Mouse (Mus musculus): ENCODE data around the gene Pla2g3. TPM values are rescaled to one million over a fixed set of nuclear protein-coding genes. Genes with fewer than 3 reads are reported as not detected.

The Pla2g3 gene
- polyA plus RNA-seq, 1 experiment from 2014 or later, result 0.38 TPM

GRCm38 (mm10) chr11:3483980-3484642 lies 4.0 kb upstream of the Pla2g3 start:
- Histone ChIP-seq H3K9ac (ENCODE audit: low read length) (no peak overlapping the region), H3K4me3 (ENCODE audit: low read length) (no peak overlapping the region), H3K4me1 (replicated peaks; ENCODE audit: control insufficient read depth, insufficient read depth, low read length) (no peaks in the 10 kb centered on the region), H3K27me3 (ENCODE audit: control insufficient read depth, insufficient read depth, low read depth, low read length) (no peaks in the 10 kb centered on the region), H3K9me3 (ENCODE audit: control insufficient read depth, low read length) (no peaks in the 10 kb centered on the region), H3K27ac (ENCODE audit: low read length) (no peak overlapping the region), H3K36me3 (ENCODE audit: control insufficient read depth, insufficient read depth, low read length) (no peaks in the 10 kb centered on the region), H3K4me2 (ENCODE audit: low read depth, low read length) (no peak overlapping the region)
- ATAC-seq (ENCODE audit: low read depth), result peak; percentile 55; the same call in 1 of the 2 replicates
- WGBS, result 48% methylated on average over 11 of the region's 11 CpGs

GRCm38 (mm10) chr11:3486349-3486748 lies 1.7 kb upstream of the Pla2g3 start:
- Histone ChIP-seq H3K4me2 (ENCODE audit: low read depth, low read length) (no peak overlapping the region), H3K4me1 (replicated peaks; ENCODE audit: control insufficient read depth, insufficient read depth, low read length) (no peaks in the 10 kb centered on the region), H3K27me3 (ENCODE audit: control insufficient read depth, insufficient read depth, low read depth, low read length) (no peaks in the 10 kb centered on the region), H3K9me3 (ENCODE audit: control insufficient read depth, low read length) (no peaks in the 10 kb centered on the region), H3K27ac (ENCODE audit: low read length) (no peak overlapping the region), H3K36me3 (ENCODE audit: control insufficient read depth, insufficient read depth, low read length) (no peaks in the 10 kb centered on the region), H3K9ac (ENCODE audit: low read length) (no peak overlapping the region), H3K4me3 (ENCODE audit: low read length) (no peak overlapping the region)
- ATAC-seq (ENCODE audit: low read depth), result no peak
- 53% methylated on average over 7 of the region's 7 CpGs for WGBS

DNA sequence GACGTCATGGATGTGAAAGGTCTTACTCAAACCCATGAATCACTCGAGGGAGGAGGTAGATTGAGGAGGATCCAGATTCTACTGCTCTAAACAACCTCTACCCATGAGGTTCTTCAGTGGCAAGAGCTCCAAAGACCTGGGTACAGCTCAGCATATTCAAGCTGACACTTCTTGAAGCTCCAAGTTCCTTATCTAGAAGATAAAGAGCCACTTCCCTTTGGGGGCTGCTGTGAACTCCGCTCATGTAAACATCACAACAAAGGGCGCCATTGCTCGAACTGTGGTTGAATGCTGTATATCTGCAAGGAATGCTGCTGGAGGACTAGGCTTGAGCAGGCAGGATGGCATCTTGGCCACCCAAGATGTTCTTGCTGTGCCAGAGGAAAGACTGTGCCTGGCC lies 952 bp downstream of the Pla2g3 start:
- Histone ChIP-seq H3K4me3 (ENCODE audit: low read length) (no peak overlapping the region), H3K4me1 (replicated peaks; ENCODE audit: control insufficient read depth, insufficient read depth, low read length) (no peaks in the 10 kb centered on the region), H3K9me3 (ENCODE audit: control insufficient read depth, low read length) (no peaks in the 10 kb centered on the region), H3K27me3 (ENCODE audit: control insufficient read depth, insufficient read depth, low read depth, low read length) (no peaks in the 10 kb centered on the region), H3K27ac (ENCODE audit: low read length) (no peak overlapping the region), H3K9ac (ENCODE audit: low read length) (no peak overlapping the region), H3K36me3 (ENCODE audit: control insufficient read depth, insufficient read depth, low read length) (no peaks in the 10 kb centered on the region), H3K4me2 (ENCODE audit: low read depth, low read length) (no peak overlapping the region)
- no peak for ATAC-seq (ENCODE audit: low read depth)
- WGBS, result 45% methylated on average over 5 of the region's 5 CpGs

DNA sequence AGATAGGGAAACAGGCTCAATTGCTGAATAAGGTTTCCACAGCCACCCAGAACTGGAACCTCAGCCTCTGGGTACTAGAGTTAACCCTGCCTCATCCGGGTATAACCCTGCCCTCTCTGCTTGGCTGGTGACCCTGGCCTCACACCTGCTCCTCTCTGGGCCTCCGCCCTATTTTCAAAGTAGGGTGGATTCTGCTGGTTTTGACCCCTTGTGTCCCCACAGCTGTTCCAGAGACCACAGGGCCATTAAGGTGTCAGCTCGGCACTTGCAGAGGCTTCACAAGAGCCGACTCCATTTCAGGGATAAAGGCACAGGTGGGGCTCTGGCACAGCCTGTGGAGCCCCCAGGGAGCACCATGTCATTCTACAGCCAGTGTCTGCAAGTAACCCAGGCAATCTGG lies 4.7 kb downstream of the Pla2g3 start:
- H3K9ac ChIP-seq (ENCODE audit: low read length), result no peak overlapping the region
- WGBS, result 66% methylated on average over 4 of the region's 4 CpGs
- H3K27me3 ChIP-seq (ENCODE audit: control insufficient read depth, insufficient read depth, low read depth, low read length), result no peaks in the 10 kb centered on the region
- H3K4me2 ChIP-seq (ENCODE audit: low read depth, low read length), result no peak overlapping the region
- no peak for ATAC-seq (ENCODE audit: low read depth)
- no peaks in the 10 kb centered on the region for H3K9me3 ChIP-seq (ENCODE audit: control insufficient read depth, low read length)
- H3K4me3 ChIP-seq (ENCODE audit: low read length), result no peak overlapping the region
- no peaks in the 10 kb centered on the region for H3K4me1 ChIP-seq (replicated peaks; ENCODE audit: control insufficient read depth, insufficient read depth, low read length)
- no peaks in the 10 kb centered on the region for H3K36me3 ChIP-seq (ENCODE audit: control insufficient read depth, insufficient read depth, low read length)
- H3K27ac ChIP-seq (ENCODE audit: low read length), result no peak overlapping the region

DNA sequence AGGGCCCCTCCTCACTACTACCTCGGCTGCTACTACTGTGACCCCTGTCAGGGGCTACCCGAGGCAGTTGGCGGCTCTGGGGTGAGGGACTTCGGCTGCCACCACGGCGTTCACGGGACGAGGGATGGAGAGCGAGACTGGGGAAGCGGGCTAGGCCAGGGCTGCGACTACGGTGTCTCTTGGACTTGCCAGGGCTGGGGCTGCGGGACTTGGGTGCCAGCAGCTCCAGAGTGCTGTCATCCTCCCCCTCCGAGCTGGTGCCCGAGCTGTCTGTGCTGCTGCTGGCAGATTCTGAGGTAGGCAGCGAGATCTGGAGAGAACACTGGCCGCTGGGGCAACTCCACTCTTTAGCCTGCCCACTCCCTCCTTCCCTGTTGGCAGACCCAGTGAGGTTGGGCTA lies 6.8 kb downstream of the Pla2g3 start:
- Histone ChIP-seq H3K9me3 (ENCODE audit: control insufficient read depth, low read length) (no peaks in the 10 kb centered on the region), H3K4me1 (replicated peaks; ENCODE audit: control insufficient read depth, insufficient read depth, low read length) (no peaks in the 10 kb centered on the region), H3K36me3 (ENCODE audit: control insufficient read depth, insufficient read depth, low read length) (no peaks in the 10 kb centered on the region), H3K27ac (ENCODE audit: low read length) (no peak overlapping the region), H3K9ac (ENCODE audit: low read length) (no peak overlapping the region), H3K27me3 (ENCODE audit: control insufficient read depth, insufficient read depth, low read depth, low read length) (no peaks in the 10 kb centered on the region), H3K4me3 (ENCODE audit: low read length) (no peak overlapping the region), H3K4me2 (ENCODE audit: low read depth, low read length) (no peak overlapping the region)
- no peak for ATAC-seq (ENCODE audit: low read depth)
- WGBS, result 79% methylated on average over 17 of the region's 17 CpGs

- no peak for ATAC-seq (ENCODE audit: low read depth)
- H3K4me2 ChIP-seq (ENCODE audit: low read depth, low read length), result no peak overlapping the region
- no peaks in the 10 kb centered on the region for H3K9me3 ChIP-seq (ENCODE audit: control insufficient read depth, low read length)
- 87% methylated on average over 14 of the region's 14 CpGs for WGBS
- no peaks in the 10 kb centered on the region for H3K4me1 ChIP-seq (replicated peaks; ENCODE audit: control insufficient read depth, insufficient read depth, low read length)
- H3K4me3 ChIP-seq (ENCODE audit: low read length), result no peak overlapping the region
- no peak overlapping the region for H3K27ac ChIP-seq (ENCODE audit: low read length)
- no peaks in the 10 kb centered on the region for H3K27me3 ChIP-seq (ENCODE audit: control insufficient read depth, insufficient read depth, low read depth, low read length)
- no peaks in the 10 kb centered on the region for H3K36me3 ChIP-seq (ENCODE audit: control insufficient read depth, insufficient read depth, low read length)
- no peak overlapping the region for H3K9ac ChIP-seq (ENCODE audit: low read length)
These were observed 7.4 kb downstream of the Pla2g3 start for GRCm38 (mm10) chr11:3495496-3495895.

DNA sequence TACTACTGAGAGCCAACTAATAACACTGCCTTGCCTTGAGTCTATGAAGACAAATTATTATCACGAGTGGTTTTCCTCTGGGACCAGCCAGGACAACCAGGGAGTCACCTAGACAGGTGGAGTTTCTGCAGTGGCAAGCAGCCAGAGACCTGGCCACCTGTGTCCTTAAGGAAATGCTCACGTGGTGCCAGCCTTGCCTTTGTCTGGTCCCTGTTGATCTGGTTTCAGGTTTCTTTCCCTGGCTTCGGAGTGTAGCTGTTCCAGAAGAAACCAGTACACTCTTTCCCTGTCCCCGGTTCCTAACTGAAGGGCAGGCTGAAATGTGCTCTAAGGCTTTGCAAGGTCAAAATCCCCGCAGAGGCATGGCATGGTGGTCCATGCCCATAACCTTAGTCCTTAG lies 8.7 kb downstream of the Pla2g3 start:
- Histone ChIP-seq H3K4me3 (ENCODE audit: low read length) (no peak overlapping the region), H3K4me1 (replicated peaks; ENCODE audit: control insufficient read depth, insufficient read depth, low read length) (no peaks in the 10 kb centered on the region), H3K27ac (ENCODE audit: low read length) (peak overlapping the region; percentile 17), H3K9me3 (ENCODE audit: control insufficient read depth, low read length) (no peaks in the 10 kb centered on the region), H3K9ac (ENCODE audit: low read length) (no peak overlapping the region), H3K27me3 (ENCODE audit: control insufficient read depth, insufficient read depth, low read depth, low read length) (no peaks in the 10 kb centered on the region), H3K36me3 (ENCODE audit: control insufficient read depth, insufficient read depth, low read length) (no peaks in the 10 kb centered on the region), H3K4me2 (ENCODE audit: low read depth, low read length) (no peak overlapping the region)
- peak; percentile 35; the same call in 1 of the 2 replicates for ATAC-seq (ENCODE audit: low read depth)
- WGBS, result 41% methylated on average over 5 of the region's 5 CpGs

GRCm38 (mm10) chr11:3497296-3497695 lies 9.2 kb downstream of the Pla2g3 start:
- no peak overlapping the region for H3K4me3 ChIP-seq (ENCODE audit: low read length)
- no peaks in the 10 kb centered on the region for H3K4me1 ChIP-seq (replicated peaks; ENCODE audit: control insufficient read depth, insufficient read depth, low read length)
- no peak overlapping the region for H3K9ac ChIP-seq (ENCODE audit: low read length)
- no peak overlapping the region for H3K4me2 ChIP-seq (ENCODE audit: low read depth, low read length)
- peak overlapping the region; percentile 17; the same call in 1 of the 2 replicates for H3K27ac ChIP-seq (ENCODE audit: low read length)
- ATAC-seq (ENCODE audit: low read depth), result no peak
- 69% methylated on average over 1 of the region's 1 CpGs for WGBS
- no peaks in the 10 kb centered on the region for H3K9me3 ChIP-seq (ENCODE audit: control insufficient read depth, low read length)
- H3K36me3 ChIP-seq (ENCODE audit: control insufficient read depth, insufficient read depth, low read length), result no peaks in the 10 kb centered on the region
- no peaks in the 10 kb centered on the region for H3K27me3 ChIP-seq (ENCODE audit: control insufficient read depth, insufficient read depth, low read depth, low read length)

- no peaks in the 10 kb centered on the region for H3K9me3 ChIP-seq (ENCODE audit: control insufficient read depth, low read length)
- H3K4me1 ChIP-seq (replicated peaks; ENCODE audit: control insufficient read depth, insufficient read depth, low read length), result no peaks in the 10 kb centered on the region
- no peak overlapping the region for H3K27ac ChIP-seq (ENCODE audit: low read length)
- WGBS, result 68% methylated on average over 17 of the region's 17 CpGs
- H3K4me3 ChIP-seq (ENCODE audit: low read length), result no peak overlapping the region
- no peak for ATAC-seq (ENCODE audit: low read depth)
- no peak overlapping the region for H3K9ac ChIP-seq (ENCODE audit: low read length)
- no peaks in the 10 kb centered on the region for H3K36me3 ChIP-seq (ENCODE audit: control insufficient read depth, insufficient read depth, low read length)
- no peaks in the 10 kb centered on the region for H3K27me3 ChIP-seq (ENCODE audit: control insufficient read depth, insufficient read depth, low read depth, low read length)
- H3K4me2 ChIP-seq (ENCODE audit: low read depth, low read length), result no peak overlapping the region
These were observed 14.0 kb downstream of the Pla2g3 start for GRCm38 (mm10) chr11:3502057-3502456.
